Mouse (Mus musculus): ENCODE results near the gene Ehd2.

Gene Ehd2

DNA sequence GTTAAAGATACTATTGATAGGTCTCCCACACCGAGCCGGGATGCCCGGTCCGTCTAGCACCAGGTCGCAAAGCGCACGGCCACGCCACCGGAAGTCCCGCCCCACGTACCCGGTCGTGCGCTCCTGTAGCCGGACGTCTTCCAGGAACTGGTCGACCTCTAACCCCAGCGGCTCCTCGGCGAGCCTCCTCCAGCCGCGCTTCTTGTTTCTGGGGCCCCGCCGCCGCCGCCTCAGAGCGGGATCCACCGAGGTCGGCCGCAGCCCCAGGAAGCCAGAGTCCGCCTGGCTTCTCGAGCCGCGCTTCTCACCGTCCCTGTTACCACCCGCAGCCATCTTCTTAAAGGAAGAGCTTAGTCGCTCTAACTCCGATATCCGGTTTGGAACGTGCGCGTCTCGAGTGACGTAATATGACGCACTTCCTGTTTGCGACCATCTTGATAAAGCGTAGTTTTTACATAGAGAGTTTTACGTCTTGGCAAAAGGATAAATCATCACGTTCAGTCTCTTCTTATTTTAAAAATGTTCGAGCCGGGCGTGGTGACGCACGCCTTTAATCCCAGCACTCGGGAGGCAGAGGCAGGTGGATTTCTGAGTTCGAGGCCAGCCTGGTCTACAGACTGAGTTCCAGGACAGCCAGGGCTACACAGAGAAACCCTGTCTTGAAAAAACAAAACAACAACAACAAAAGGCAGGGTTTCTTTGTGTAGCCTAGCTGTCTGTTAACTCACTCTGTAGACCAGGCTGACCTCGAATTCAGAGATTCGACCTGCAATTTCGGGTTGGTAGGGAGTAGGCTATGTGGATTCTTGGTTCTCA lies 21.4 kb downstream of the Ehd2 start, which contains the start of gene Nop53:
TSS of gene Nop53 (minus strand) at position 354 of the 816 bp plus-strand sequence.
- peaks cover 16% of the 10 kb centered on the region for H3K36me3 ChIP-seq (ENCODE audit: control insufficient read depth, insufficient read depth, low read length, poor library complexity, severe bottlenecking)
- no peaks in the 10 kb centered on the region for H3K27me3 ChIP-seq (ENCODE audit: control insufficient read depth, insufficient read depth, low read length, poor library complexity, severe bottlenecking)
- DNase-seq (ENCODE audit: low read depth, low spot score): peak; percentile 98

DNA sequence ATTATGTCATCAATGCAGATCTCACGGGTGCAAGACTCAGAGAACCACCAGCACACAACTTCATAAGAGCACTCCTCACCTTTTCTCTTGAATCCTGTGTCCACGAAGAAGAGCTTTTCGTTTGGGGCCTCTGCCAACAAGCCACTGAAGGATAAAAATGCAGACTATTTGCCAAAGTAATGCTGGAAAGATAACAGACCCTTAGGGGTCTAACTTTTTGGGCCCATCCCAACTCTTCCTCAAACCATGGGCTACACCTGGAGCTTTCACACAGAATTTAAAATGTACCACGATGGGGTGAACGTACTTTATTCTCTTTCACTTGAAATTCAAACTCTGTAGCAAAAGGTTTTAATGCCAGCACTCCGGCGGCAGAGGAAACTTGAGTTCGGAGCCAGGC lies 22.2 kb downstream of the Ehd2 start:
- no peaks in the 10 kb centered on the region for H3K27me3 ChIP-seq (ENCODE audit: control insufficient read depth, insufficient read depth, low read length, poor library complexity, severe bottlenecking)
- H3K36me3 ChIP-seq (ENCODE audit: control insufficient read depth, insufficient read depth, low read length, poor library complexity, severe bottlenecking): peaks cover 22% of the 10 kb centered on the region
- DNase-seq (ENCODE audit: low read depth, low spot score): no peak

- Histone ChIP-seq H3K36me3 (ENCODE audit: control insufficient read depth, insufficient read depth, low read length, poor library complexity, severe bottlenecking) (peaks cover 26% of the 10 kb centered on the region), H3K27me3 (ENCODE audit: control insufficient read depth, insufficient read depth, low read length, poor library complexity, severe bottlenecking) (no peaks in the 10 kb centered on the region)
- no peak for DNase-seq (ENCODE audit: low read depth, low spot score)
Observed at GRCm38 (mm10) chr7:15944311-15944710, 23.1 kb downstream of the Ehd2 start.

GRCm38 (mm10) chr7:15938621-15939020 lies 28.7 kb downstream of the Ehd2 start:
- H3K27me3 ChIP-seq (ENCODE audit: control insufficient read depth, insufficient read depth, low read length, poor library complexity, severe bottlenecking): no peaks in the 10 kb centered on the region
- no peak for DNase-seq (ENCODE audit: low read depth, low spot score)
- H3K36me3 ChIP-seq (ENCODE audit: control insufficient read depth, insufficient read depth, low read length, poor library complexity, severe bottlenecking): peaks cover 31% of the 10 kb centered on the region

- no peak for DNase-seq (ENCODE audit: low read depth, low spot score)
- Histone ChIP-seq H3K36me3 (ENCODE audit: control insufficient read depth, insufficient read depth, low read length, poor library complexity, severe bottlenecking) (peaks cover 28% of the 10 kb centered on the region), H3K27me3 (ENCODE audit: control insufficient read depth, insufficient read depth, low read length, poor library complexity, severe bottlenecking) (no peaks in the 10 kb centered on the region)
Observed at GRCm38 (mm10) chr7:15937491-15937890, 29.9 kb downstream of the Ehd2 start.

DNA sequence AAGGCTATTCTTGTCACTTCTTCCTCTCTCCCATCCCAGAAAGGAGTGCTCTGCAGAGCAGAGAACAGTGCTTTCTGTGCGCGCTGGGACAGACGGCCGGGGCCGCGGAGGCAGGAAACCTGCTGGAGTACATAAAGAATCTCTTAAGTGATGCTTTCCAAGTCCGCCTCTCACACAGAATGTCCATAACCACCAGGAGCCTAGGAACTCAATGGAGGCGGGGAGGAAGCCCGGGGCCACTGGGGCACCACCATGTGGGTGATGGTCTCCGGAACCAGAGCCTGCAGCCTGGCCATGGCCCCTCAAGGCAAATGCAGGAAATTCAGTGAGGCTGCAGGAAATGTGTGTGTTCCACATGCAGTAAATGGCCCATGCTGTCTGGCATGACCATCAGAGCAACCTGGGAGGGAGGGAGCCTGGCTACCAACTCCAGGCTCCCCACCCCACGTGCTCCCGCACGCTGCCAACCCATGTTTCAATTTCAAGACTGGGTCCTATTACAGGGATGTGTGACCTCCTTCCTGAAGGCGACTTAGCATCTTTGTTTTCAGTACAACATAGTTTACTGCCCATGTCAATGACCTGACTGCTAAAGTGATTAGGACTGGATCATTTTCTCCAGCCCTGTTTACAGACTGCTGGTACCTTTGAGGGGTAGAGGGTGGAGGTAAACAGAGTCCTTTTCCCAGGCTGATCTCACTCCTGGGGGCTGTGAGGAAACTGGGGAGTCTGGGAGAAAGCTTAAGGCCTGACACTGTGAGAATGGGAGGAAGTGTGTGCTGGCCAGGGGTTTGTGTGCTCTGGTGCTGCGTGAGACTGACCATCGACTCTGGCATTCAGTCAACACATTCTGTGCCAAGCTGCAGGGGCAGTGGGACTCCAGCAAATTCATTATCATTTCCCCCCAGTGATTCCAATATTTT lies 33.7 kb downstream of the Ehd2 start:
- H3K27me3 ChIP-seq (ENCODE audit: control insufficient read depth, insufficient read depth, low read length, poor library complexity, severe bottlenecking): no peaks in the 10 kb centered on the region
- H3K36me3 ChIP-seq (ENCODE audit: control insufficient read depth, insufficient read depth, low read length, poor library complexity, severe bottlenecking): peaks cover 6% of the 10 kb centered on the region
- no peak for DNase-seq (ENCODE audit: low read depth, low spot score)

DNA sequence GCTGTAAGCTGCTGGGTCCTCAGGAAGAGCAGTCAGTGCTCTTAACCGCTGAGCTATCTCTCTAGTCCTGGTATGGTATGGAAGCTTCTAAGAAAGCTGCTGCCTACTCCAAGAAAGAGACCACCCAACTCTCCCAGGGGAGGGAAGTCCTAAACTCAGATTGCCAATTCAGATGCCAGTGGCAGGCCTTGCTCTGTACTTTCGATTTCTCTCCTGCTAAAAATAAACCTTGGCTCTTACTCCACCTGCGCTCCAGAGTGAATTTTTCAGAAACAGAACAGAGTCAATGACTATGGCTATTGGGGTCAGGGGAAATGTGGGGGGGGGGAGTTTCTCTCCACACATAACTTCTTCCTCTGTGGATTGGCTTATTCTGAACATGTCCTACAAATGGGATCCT lies 35.7 kb downstream of the Ehd2 start:
- DNase-seq (ENCODE audit: low read depth, low spot score): no peak
- Histone ChIP-seq H3K27me3 (ENCODE audit: control insufficient read depth, insufficient read depth, low read length, poor library complexity, severe bottlenecking) (no peaks in the 10 kb centered on the region), H3K36me3 (ENCODE audit: control insufficient read depth, insufficient read depth, low read length, poor library complexity, severe bottlenecking) (no peaks in the 10 kb centered on the region)

GRCm38 (mm10) chr7:15930543-15930942 lies 36.8 kb downstream of the Ehd2 start:
- Histone ChIP-seq H3K36me3 (ENCODE audit: control insufficient read depth, insufficient read depth, low read length, poor library complexity, severe bottlenecking) (no peaks in the 10 kb centered on the region), H3K27me3 (ENCODE audit: control insufficient read depth, insufficient read depth, low read length, poor library complexity, severe bottlenecking) (no peaks in the 10 kb centered on the region)
- DNase-seq (ENCODE audit: low read depth, low spot score): no peak

DNA sequence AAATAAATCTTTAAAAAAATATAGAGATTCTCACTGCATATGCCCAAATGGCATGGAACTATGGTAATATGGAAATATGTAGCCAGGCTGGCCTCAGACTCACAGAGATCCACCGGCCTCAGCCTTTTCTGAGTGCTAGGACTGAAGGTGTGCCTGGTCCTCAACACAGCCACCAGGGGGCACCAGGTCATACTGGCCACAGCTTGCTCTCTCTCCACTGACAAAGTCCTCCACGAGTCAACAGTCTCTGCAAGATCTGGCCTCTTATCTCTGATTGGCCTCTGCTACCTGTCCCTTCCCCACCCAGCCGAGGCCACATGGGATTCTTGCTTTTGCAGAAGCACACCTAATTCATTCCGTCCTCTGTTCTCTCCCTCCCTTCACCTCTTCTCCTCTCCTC lies 37.5 kb downstream of the Ehd2 start:
- H3K27me3 ChIP-seq (ENCODE audit: control insufficient read depth, insufficient read depth, low read length, poor library complexity, severe bottlenecking): no peaks in the 10 kb centered on the region
- no peaks in the 10 kb centered on the region for H3K36me3 ChIP-seq (ENCODE audit: control insufficient read depth, insufficient read depth, low read length, poor library complexity, severe bottlenecking)
- peak; percentile 84 for DNase-seq (ENCODE audit: low read depth, low spot score)

- no peaks in the 10 kb centered on the region for H3K27me3 ChIP-seq (ENCODE audit: control insufficient read depth, insufficient read depth, low read length, poor library complexity, severe bottlenecking)
- H3K36me3 ChIP-seq (ENCODE audit: control insufficient read depth, insufficient read depth, low read length, poor library complexity, severe bottlenecking): peaks cover 2% of the 10 kb centered on the region; the same call in 1 of the 2 replicates
- DNase-seq (ENCODE audit: low read depth, low spot score): peak; percentile 95
Observed at GRCm38 (mm10) chr7:15922220-15922773, 45.1 kb downstream of the Ehd2 start, which contains the start of gene Selenow. TSS of gene Selenow (minus strand) at chr7:15922402.

DNA sequence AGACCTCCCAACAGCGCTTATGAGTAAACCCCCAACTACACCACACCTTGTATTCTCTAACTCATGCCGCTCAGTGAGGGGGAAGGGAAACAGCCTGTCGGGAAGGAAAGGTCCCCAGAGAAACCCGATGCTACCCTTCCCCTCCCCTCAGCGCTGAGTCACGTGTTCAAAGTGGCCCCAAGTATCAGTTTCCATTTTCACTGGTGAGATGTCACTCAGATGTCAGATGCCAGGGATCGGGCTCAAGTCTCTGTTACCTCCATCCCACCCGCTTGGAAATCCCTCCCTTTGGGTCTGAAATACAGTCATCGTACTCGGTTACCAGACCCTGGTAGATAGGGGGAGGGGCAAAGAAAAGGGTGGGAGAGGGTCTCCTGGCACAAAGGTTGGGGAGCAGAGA lies 45.6 kb downstream of the Ehd2 start:
- Histone ChIP-seq H3K36me3 (ENCODE audit: control insufficient read depth, insufficient read depth, low read length, poor library complexity, severe bottlenecking) (peaks cover 4% of the 10 kb centered on the region; the same call in 1 of the 2 replicates), H3K27me3 (ENCODE audit: control insufficient read depth, insufficient read depth, low read length, poor library complexity, severe bottlenecking) (no peaks in the 10 kb centered on the region)
- DNase-seq (ENCODE audit: low read depth, low spot score): peak; percentile 80

DNA sequence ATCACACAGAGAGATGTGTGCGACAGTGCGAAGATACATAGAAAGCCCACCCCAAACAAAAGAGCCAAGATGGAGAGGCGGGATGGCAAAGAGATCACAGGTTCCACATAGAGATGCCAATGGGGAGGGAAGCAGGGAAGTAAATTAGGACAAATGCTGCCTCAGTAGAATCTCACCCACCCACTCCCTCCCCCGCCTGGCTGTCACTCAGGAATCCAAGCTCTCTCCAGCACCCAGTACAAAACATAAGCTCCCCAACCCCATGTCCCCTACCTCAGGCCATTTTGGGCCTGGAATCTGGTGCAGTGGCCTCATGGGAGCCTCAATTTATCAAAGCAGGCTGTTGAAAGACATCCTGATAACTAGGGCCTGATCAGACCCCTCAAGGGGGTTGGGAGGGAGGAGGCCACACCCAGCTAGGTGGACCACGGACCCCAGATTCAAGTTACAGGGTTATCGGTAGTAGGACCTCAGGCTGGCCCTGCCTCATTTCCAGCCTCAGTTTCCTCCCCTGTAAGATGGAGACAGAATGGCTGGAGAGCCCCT lies 46.6 kb downstream of the Ehd2 start:
- peaks cover 4% of the 10 kb centered on the region; the same call in 1 of the 2 replicates for H3K36me3 ChIP-seq (ENCODE audit: control insufficient read depth, insufficient read depth, low read length, poor library complexity, severe bottlenecking)
- no peak for DNase-seq (ENCODE audit: low read depth, low spot score)
- H3K27me3 ChIP-seq (ENCODE audit: control insufficient read depth, insufficient read depth, low read length, poor library complexity, severe bottlenecking): no peaks in the 10 kb centered on the region

DNA sequence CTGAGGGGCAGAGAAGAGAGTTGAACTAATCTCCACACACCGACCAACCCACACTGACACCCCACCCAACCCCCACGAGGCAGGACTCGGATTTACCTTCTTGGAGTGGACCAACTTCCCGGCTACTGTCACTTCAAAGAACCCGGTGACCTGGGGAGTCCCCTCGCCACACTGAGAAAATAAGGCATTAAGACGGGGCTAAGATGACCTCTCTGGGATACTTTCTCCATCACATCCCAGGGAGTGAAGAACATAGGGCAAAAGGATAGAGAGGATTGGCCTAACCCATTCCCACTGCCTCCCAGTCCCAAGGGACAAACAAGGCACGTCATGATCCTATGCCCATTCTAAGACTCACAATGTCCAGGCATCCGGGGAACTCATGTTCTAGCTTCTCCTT lies 47.4 kb downstream of the Ehd2 start:
- H3K27me3 ChIP-seq (ENCODE audit: control insufficient read depth, insufficient read depth, low read length, poor library complexity, severe bottlenecking): no peaks in the 10 kb centered on the region
- DNase-seq (ENCODE audit: low read depth, low spot score): no peak
- H3K36me3 ChIP-seq (ENCODE audit: control insufficient read depth, insufficient read depth, low read length, poor library complexity, severe bottlenecking): peaks cover 4% of the 10 kb centered on the region; the same call in 1 of the 2 replicates

DNA sequence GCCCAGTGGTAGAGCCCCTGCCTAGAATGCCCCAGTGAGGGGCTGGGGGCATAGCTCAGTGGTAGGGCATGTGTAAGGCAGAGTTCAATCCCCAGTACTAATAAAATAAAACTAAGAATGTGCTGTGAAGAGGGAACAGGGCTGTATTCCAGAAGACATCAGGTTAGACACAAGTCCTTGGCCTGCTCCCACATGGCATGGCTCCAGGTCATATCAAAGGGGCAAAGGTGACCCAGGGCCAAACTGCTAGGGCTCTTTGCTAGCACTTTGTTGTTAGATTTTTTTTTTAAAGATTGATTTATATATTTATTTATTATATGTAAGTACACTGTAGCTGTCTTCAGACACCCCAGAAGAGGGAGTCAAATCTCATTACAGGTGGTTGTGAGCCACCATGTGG lies 49.0 kb downstream of the Ehd2 start:
- no peak for DNase-seq (ENCODE audit: low read depth, low spot score)
- Histone ChIP-seq H3K27me3 (ENCODE audit: control insufficient read depth, insufficient read depth, low read length, poor library complexity, severe bottlenecking) (no peaks in the 10 kb centered on the region), H3K36me3 (ENCODE audit: control insufficient read depth, insufficient read depth, low read length, poor library complexity, severe bottlenecking) (peaks cover 4% of the 10 kb centered on the region; the same call in 1 of the 2 replicates)
